Mouse (Mus musculus): ENCODE results near the gene Gopc. TPM values are rescaled to one million over a fixed set of nuclear protein-coding genes. Genes with fewer than 3 reads are reported as not detected.
A peak's percentile ranks its signal among the peaks of the same experiment; 100 is the strongest.

Gopc gene
- polyA plus RNA-seq, 1 experiment from 2014 or later: 19.2 TPM

GRCm38 (mm10) chr10:52383022-52383421 is 1.1 kb upstream of the Gopc start:
- peak overlapping the region; percentile 71 for H3K4me2 ChIP-seq (ENCODE audit: low read length)
- H3K9ac ChIP-seq (ENCODE audit: low read length): no peak overlapping the region; the same call in 1 of the 2 replicates
- H3K27me3 ChIP-seq (replicated peaks; ENCODE audit: control insufficient read depth, insufficient read depth, low read length): no peaks in the 10 kb centered on the region
- 62% methylated on average over 6 of the region's 6 CpGs for WGBS
- 0 out of 2 replicates have a peak, but pooled peaks cover 12% of the 10 kb centered on the region for H3K4me1 ChIP-seq (replicated peaks; ENCODE audit: control insufficient read depth, insufficient read depth, low read length)
- DNase-seq (ENCODE audit: low spot score) (no peak), ATAC-seq (replicated peaks; ENCODE audit: low FRiP score, low TSS enrichment, low read depth) (no peak)
- H3K4me3 ChIP-seq (ENCODE audit: low read depth, low read length): peak overlapping the region; percentile 75
- H3K36me3 ChIP-seq (ENCODE audit: control insufficient read depth, insufficient read depth, low read length): no peaks in the 10 kb centered on the region
- H3K9me3 ChIP-seq (ENCODE audit: control insufficient read depth, low read length): no peaks in the 10 kb centered on the region
- no peak overlapping the region for H3K27ac ChIP-seq (ENCODE audit: low read depth)

GRCm38 (mm10) chr10:52381321-52381801 is 563 bp downstream of the Gopc start:
- Histone ChIP-seq H3K36me3 (ENCODE audit: control insufficient read depth, insufficient read depth, low read length) (no peaks in the 10 kb centered on the region), H3K9ac (ENCODE audit: low read length) (peak overlapping the region; percentile 80), H3K27ac (ENCODE audit: low read depth) (peak overlapping the region; percentile 93), H3K27me3 (replicated peaks; ENCODE audit: control insufficient read depth, insufficient read depth, low read length) (no peaks in the 10 kb centered on the region), H3K4me3 (ENCODE audit: low read depth, low read length) (peak overlapping the region; percentile 75), H3K4me1 (replicated peaks; ENCODE audit: control insufficient read depth, insufficient read depth, low read length) (0 out of 2 replicates have a peak, but pooled peaks cover 12% of the 10 kb centered on the region), H3K9me3 (ENCODE audit: control insufficient read depth, low read length) (no peaks in the 10 kb centered on the region), H3K4me2 (ENCODE audit: low read length) (peak overlapping the region; percentile 93)
- ATAC-seq (replicated peaks; ENCODE audit: low FRiP score, low TSS enrichment, low read depth) (peak; percentile 32; the same call in 1 of the 2 replicates), DNase-seq (ENCODE audit: low spot score) (no peak)
- under 1% methylated on average over 19 of the region's 19 CpGs for WGBS

DNA sequence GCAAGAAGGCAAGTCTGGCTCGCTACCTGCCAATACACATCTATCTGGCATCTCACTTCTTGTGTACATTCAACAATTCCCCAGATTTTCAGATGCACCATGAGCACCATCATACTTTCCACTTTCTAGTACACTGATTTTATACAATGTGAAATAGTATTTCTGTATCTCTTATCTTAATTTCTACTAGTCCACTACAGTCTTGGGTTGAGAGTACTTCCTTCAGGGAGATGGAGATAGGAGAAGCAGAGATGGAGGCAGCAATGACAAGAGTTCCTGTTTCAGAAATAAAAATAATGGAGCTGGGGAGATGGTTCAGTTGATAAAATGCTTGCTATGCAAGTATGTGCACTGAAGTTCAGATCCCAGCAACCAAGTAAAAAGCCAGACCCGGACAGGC is 4.1 kb downstream of the Gopc start:
- ATAC-seq (replicated peaks; ENCODE audit: low FRiP score, low TSS enrichment, low read depth) (no peak), DNase-seq (ENCODE audit: low spot score) (no peak)
- no peak overlapping the region for H3K27ac ChIP-seq (ENCODE audit: low read depth)
- H3K4me2 ChIP-seq (ENCODE audit: low read length): no peak overlapping the region
- H3K4me3 ChIP-seq (ENCODE audit: low read depth, low read length): no peak overlapping the region
- no peak overlapping the region for H3K9ac ChIP-seq (ENCODE audit: low read length)
- H3K4me1 ChIP-seq (replicated peaks; ENCODE audit: control insufficient read depth, insufficient read depth, low read length): 0 out of 2 replicates have a peak, but pooled peaks cover 9% of the 10 kb centered on the region
- no peaks in the 10 kb centered on the region for H3K27me3 ChIP-seq (replicated peaks; ENCODE audit: control insufficient read depth, insufficient read depth, low read length)
- H3K36me3 ChIP-seq (ENCODE audit: control insufficient read depth, insufficient read depth, low read length): no peaks in the 10 kb centered on the region
- 98% methylated on average over 2 of the region's 2 CpGs for WGBS
- no peaks in the 10 kb centered on the region for H3K9me3 ChIP-seq (ENCODE audit: control insufficient read depth, low read length)

DNA sequence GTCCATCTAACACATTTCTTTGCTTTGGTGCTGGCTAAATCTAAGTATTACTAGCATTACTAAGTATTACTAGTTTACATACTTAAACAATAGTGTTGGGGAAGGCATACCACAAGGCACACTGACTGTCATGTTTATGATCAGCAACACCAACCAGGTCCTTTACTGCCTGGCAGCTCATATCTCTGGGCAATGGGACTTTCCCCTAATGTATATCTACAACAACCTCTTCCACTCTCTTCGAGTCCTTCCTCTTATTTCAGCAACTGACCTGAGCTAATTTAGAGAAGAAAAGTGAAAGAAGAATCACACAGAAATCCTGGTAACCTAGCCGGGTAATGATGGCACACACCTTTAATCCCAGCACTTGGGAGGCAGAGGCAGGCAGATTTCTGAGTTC is 5.5 kb downstream of the Gopc start:
- Histone ChIP-seq H3K36me3 (ENCODE audit: control insufficient read depth, insufficient read depth, low read length) (no peaks in the 10 kb centered on the region), H3K9ac (ENCODE audit: low read length) (no peak overlapping the region), H3K4me2 (ENCODE audit: low read length) (no peak overlapping the region), H3K4me3 (ENCODE audit: low read depth, low read length) (no peak overlapping the region), H3K27ac (ENCODE audit: low read depth) (no peak overlapping the region), H3K4me1 (replicated peaks; ENCODE audit: control insufficient read depth, insufficient read depth, low read length) (0 out of 2 replicates have a peak, but pooled peaks cover 8% of the 10 kb centered on the region), H3K27me3 (replicated peaks; ENCODE audit: control insufficient read depth, insufficient read depth, low read length) (no peaks in the 10 kb centered on the region), H3K9me3 (ENCODE audit: control insufficient read depth, low read length) (no peaks in the 10 kb centered on the region)
- WGBS: 90% methylated on average over 2 of the region's 2 CpGs
- DNase-seq (ENCODE audit: low spot score) (no peak), ATAC-seq (replicated peaks; ENCODE audit: low FRiP score, low TSS enrichment, low read depth) (no peak)

DNA sequence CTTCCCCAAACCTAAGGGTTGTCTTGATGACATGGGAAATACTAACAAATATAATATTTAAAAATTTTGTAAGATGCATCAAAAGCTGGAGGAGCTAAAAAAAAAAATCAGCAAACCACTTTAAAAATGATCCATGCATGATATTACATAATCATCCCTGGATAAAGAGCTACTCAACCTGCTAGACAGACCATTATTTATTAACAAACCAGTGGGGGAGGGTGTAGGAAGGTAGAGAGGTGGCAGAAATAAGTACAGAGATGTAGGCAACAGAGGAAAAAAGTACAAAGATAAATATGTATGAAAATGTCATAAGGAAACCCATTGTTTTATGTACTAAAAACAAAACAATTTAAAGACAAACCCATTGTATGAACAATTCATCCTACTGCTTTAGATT is 7.3 kb downstream of the Gopc start:
- Histone ChIP-seq H3K4me3 (ENCODE audit: low read depth, low read length) (no peak overlapping the region), H3K4me1 (replicated peaks; ENCODE audit: control insufficient read depth, insufficient read depth, low read length) (0 out of 2 replicates have a peak, but pooled peaks cover 3% of the 10 kb centered on the region), H3K9ac (ENCODE audit: low read length) (no peak overlapping the region), H3K4me2 (ENCODE audit: low read length) (no peak overlapping the region), H3K27me3 (replicated peaks; ENCODE audit: control insufficient read depth, insufficient read depth, low read length) (no peaks in the 10 kb centered on the region), H3K36me3 (ENCODE audit: control insufficient read depth, insufficient read depth, low read length) (no peaks in the 10 kb centered on the region), H3K27ac (ENCODE audit: low read depth) (no peak overlapping the region), H3K9me3 (ENCODE audit: control insufficient read depth, low read length) (no peaks in the 10 kb centered on the region)
- ATAC-seq (replicated peaks; ENCODE audit: low FRiP score, low TSS enrichment, low read depth) (no peak), DNase-seq (ENCODE audit: low spot score) (no peak)

GRCm38 (mm10) chr10:52373834-52374233 is 8.1 kb downstream of the Gopc start:
- DNase-seq (ENCODE audit: low spot score) (no peak), ATAC-seq (replicated peaks; ENCODE audit: low FRiP score, low TSS enrichment, low read depth) (no peak)
- no peaks in the 10 kb centered on the region for H3K4me1 ChIP-seq (replicated peaks; ENCODE audit: control insufficient read depth, insufficient read depth, low read length)
- H3K27ac ChIP-seq (ENCODE audit: low read depth): no peak overlapping the region
- H3K9me3 ChIP-seq (ENCODE audit: control insufficient read depth, low read length): no peaks in the 10 kb centered on the region
- 73% methylated on average over 4 of the region's 4 CpGs for WGBS
- no peak overlapping the region for H3K9ac ChIP-seq (ENCODE audit: low read length)
- no peak overlapping the region for H3K4me3 ChIP-seq (ENCODE audit: low read depth, low read length)
- no peaks in the 10 kb centered on the region for H3K36me3 ChIP-seq (ENCODE audit: control insufficient read depth, insufficient read depth, low read length)
- H3K27me3 ChIP-seq (replicated peaks; ENCODE audit: control insufficient read depth, insufficient read depth, low read length): no peaks in the 10 kb centered on the region
- H3K4me2 ChIP-seq (ENCODE audit: low read length): no peak overlapping the region

- Histone ChIP-seq H3K9ac (ENCODE audit: low read length) (no peak overlapping the region), H3K27me3 (replicated peaks; ENCODE audit: control insufficient read depth, insufficient read depth, low read length) (no peaks in the 10 kb centered on the region), H3K36me3 (ENCODE audit: control insufficient read depth, insufficient read depth, low read length) (no peaks in the 10 kb centered on the region), H3K4me1 (replicated peaks; ENCODE audit: control insufficient read depth, insufficient read depth, low read length) (no peaks in the 10 kb centered on the region), H3K9me3 (ENCODE audit: control insufficient read depth, low read length) (no peaks in the 10 kb centered on the region), H3K4me3 (ENCODE audit: low read depth, low read length) (no peak overlapping the region), H3K27ac (ENCODE audit: low read depth) (no peak overlapping the region), H3K4me2 (ENCODE audit: low read length) (no peak overlapping the region)
- ATAC-seq (replicated peaks; ENCODE audit: low FRiP score, low TSS enrichment, low read depth): no peak
- no peak for DNase-seq (ENCODE audit: low spot score)
- WGBS: 88% methylated on average over 4 of the region's 4 CpGs
Observed at GRCm38 (mm10) chr10:52368376-52368775, 13.5 kb downstream of the Gopc start.

- DNase-seq (ENCODE audit: low spot score): no peak
- no peak overlapping the region for H3K9ac ChIP-seq (ENCODE audit: low read length)
- no peak overlapping the region for H3K4me3 ChIP-seq (ENCODE audit: low read depth, low read length)
- ATAC-seq (replicated peaks; ENCODE audit: low FRiP score, low TSS enrichment, low read depth): no peak
- WGBS: 92% methylated on average over 9 of the region's 9 CpGs
- no peaks in the 10 kb centered on the region for H3K4me1 ChIP-seq (replicated peaks; ENCODE audit: control insufficient read depth, insufficient read depth, low read length)
- no peak overlapping the region for H3K27ac ChIP-seq (ENCODE audit: low read depth)
- H3K36me3 ChIP-seq (ENCODE audit: control insufficient read depth, insufficient read depth, low read length): peaks cover 13% of the 10 kb centered on the region
- H3K4me2 ChIP-seq (ENCODE audit: low read length): no peak overlapping the region
- H3K27me3 ChIP-seq (replicated peaks; ENCODE audit: control insufficient read depth, insufficient read depth, low read length): no peaks in the 10 kb centered on the region
- H3K9me3 ChIP-seq (ENCODE audit: control insufficient read depth, low read length): no peaks in the 10 kb centered on the region
Observed at GRCm38 (mm10) chr10:52360862-52361609, 20.9 kb downstream of the Gopc start.

GRCm38 (mm10) chr10:52360241-52360735 is 21.6 kb downstream of the Gopc start:
- ATAC-seq (replicated peaks; ENCODE audit: low FRiP score, low TSS enrichment, low read depth): no peak
- WGBS: 94% methylated on average over 4 of the region's 4 CpGs
- H3K9ac ChIP-seq (ENCODE audit: low read length): no peak overlapping the region

More at GRCm38 (mm10) chr10:52360241-52360735, 21.6 kb downstream of the Gopc start:
- H3K27me3 ChIP-seq (replicated peaks; ENCODE audit: control insufficient read depth, insufficient read depth, low read length): no peaks in the 10 kb centered on the region
- no peak for DNase-seq (ENCODE audit: low spot score)
- peaks cover 21% of the 10 kb centered on the region for H3K36me3 ChIP-seq (ENCODE audit: control insufficient read depth, insufficient read depth, low read length)
- no peak overlapping the region for H3K4me3 ChIP-seq (ENCODE audit: low read depth, low read length)
- no peak overlapping the region for H3K27ac ChIP-seq (ENCODE audit: low read depth)
- H3K4me2 ChIP-seq (ENCODE audit: low read length): no peak overlapping the region
- H3K4me1 ChIP-seq (replicated peaks; ENCODE audit: control insufficient read depth, insufficient read depth, low read length): no peaks in the 10 kb centered on the region
- no peaks in the 10 kb centered on the region for H3K9me3 ChIP-seq (ENCODE audit: control insufficient read depth, low read length)

Measured in intestine, embryonic 14.5 days (tissue).